In genomic region chr5:118763353-118763752, GRCm38 (mm10) we compare ENCODE assay signal across 8 mouse cellular contexts.
DNase-seq lines count a peak whose midpoint lies in the region; ATAC-seq and TF ChIP-seq lines count a peak whose summit lies in the region.

No protein-coding gene starts in this region.

- H3K27me3 ChIP-seq in hindbrain, embryonic 14.5 days (ENCODE audit: control insufficient read depth, insufficient read depth, low read length): no peaks in the 10 kb centered on the region
- H3K27me3 ChIP-seq in hindbrain, embryonic 12.5 days: no peaks in the 10 kb centered on the region
- H3K27me3 ChIP-seq in thymus, adult 2 months (ENCODE audit: control insufficient read depth, insufficient read depth, low read length): no peaks in the 10 kb centered on the region

- H3K4me3 ChIP-seq in hindbrain, embryonic 14.5 days (replicated peaks; ENCODE audit: low read length): no peak overlapping the region
- H3K4me3 ChIP-seq in hindbrain, embryonic 12.5 days: no peak overlapping the region
- H3K4me3 ChIP-seq in thymus, adult 2 months (ENCODE audit: control insufficient read depth, insufficient read depth, low read length): no peak overlapping the region
- no peak overlapping the region for H3K4me3 ChIP-seq in embryonic fibroblast, embryonic 13.5 days (ENCODE audit: insufficient read depth, low read length)

- 50% methylated on average over 5 of the region's 5 CpGs for WGBS in hindbrain, embryonic 14.5 days
- WGBS in hindbrain, embryonic 12.5 days: 57% methylated on average over 5 of the region's 5 CpGs
- 86% methylated on average over 5 of the region's 5 CpGs for WGBS in thymus, adult 2 months

- no peak overlapping the region for H3K27ac ChIP-seq in hindbrain, embryonic 14.5 days
- no peak overlapping the region for H3K27ac ChIP-seq in hindbrain, embryonic 12.5 days
- no peak overlapping the region for H3K27ac ChIP-seq in thymus, adult 2 months (ENCODE audit: control insufficient read depth, insufficient read depth, low read length)
- no peak overlapping the region for H3K27ac ChIP-seq in embryonic fibroblast, embryonic 13.5 days (ENCODE audit: insufficient read depth, low read length)

- ATAC-seq in hindbrain, embryonic 14.5 days (ENCODE audit: low FRiP score): no peak
- ATAC-seq in hindbrain, embryonic 12.5 days (ENCODE audit: low FRiP score): no peak

- H3K4me2 ChIP-seq in hindbrain, embryonic 14.5 days (replicated peaks): no peak overlapping the region
- H3K4me2 ChIP-seq in hindbrain, embryonic 12.5 days (replicated peaks): no peak overlapping the region

- peaks cover 64% of the 10 kb centered on the region for H3K36me3 ChIP-seq in hindbrain, embryonic 14.5 days (replicated peaks; ENCODE audit: control insufficient read depth, insufficient read depth)
- H3K36me3 ChIP-seq in hindbrain, embryonic 12.5 days: peaks cover 57% of the 10 kb centered on the region
- peaks cover 40% of the 10 kb centered on the region for H3K36me3 ChIP-seq in thymus, adult 2 months (ENCODE audit: control insufficient read depth, insufficient read depth, low read length)

- no peak for TF ChIP-seq CTCF in thymus, adult 2 months (IDR thresholded peaks at IDR 0.05; ENCODE audit: borderline replicate concordance, control insufficient read depth, extremely low read depth, insufficient read depth, low read length, poor library complexity)
- peak; percentile 37; the same call in 1 of the 2 replicates for TF ChIP-seq CTCF in embryonic fibroblast, embryonic 13.5 days (IDR thresholded peaks at IDR 0.05; ENCODE audit: borderline replicate concordance, insufficient read depth, low read length)

- H3K9me3 ChIP-seq in hindbrain, embryonic 14.5 days (ENCODE audit: control insufficient read depth, low read length): no peaks in the 10 kb centered on the region
- H3K9me3 ChIP-seq in hindbrain, embryonic 12.5 days (replicated peaks): no peaks in the 10 kb centered on the region

- TF ChIP-seq POLR2A in thymus, adult 2 months (IDR thresholded peaks at IDR 0.05; ENCODE audit: control insufficient read depth, extremely low read depth, insufficient read depth, low read length, poor library complexity): no peak
- no peak for TF ChIP-seq POLR2A in embryonic fibroblast, embryonic 13.5 days (IDR thresholded peaks at IDR 0.05; ENCODE audit: low read depth, low read length)

- H3K9ac ChIP-seq in hindbrain, embryonic 14.5 days: no peak overlapping the region
- H3K9ac ChIP-seq in hindbrain, embryonic 12.5 days: no peak overlapping the region

- no peaks in the 10 kb centered on the region for H3K4me1 ChIP-seq in hindbrain, embryonic 14.5 days (replicated peaks; ENCODE audit: control insufficient read depth, insufficient read depth, low read length)
- no peaks in the 10 kb centered on the region for H3K4me1 ChIP-seq in hindbrain, embryonic 12.5 days
- no peaks in the 10 kb centered on the region for H3K4me1 ChIP-seq in thymus, adult 2 months (replicated peaks; ENCODE audit: control insufficient read depth, insufficient read depth, low read length)
- no peaks in the 10 kb centered on the region for H3K4me1 ChIP-seq in embryonic fibroblast, embryonic 13.5 days (ENCODE audit: control insufficient read depth, insufficient read depth, low read length)

- peak; percentile 45 for DNase-seq in hindbrain, embryonic 14.5 days (ENCODE audit: low spot score)
- peak; percentile 37 for DNase-seq in thymus, adult 2 months
- DNase-seq in thymus, adult 18-20 months: no peak
- DNase-seq in thymus, postnatal 36 days: peak; percentile 42 to 45
- DNase-seq in heart, adult 8-10 months (ENCODE audit: low spot score): no peak
- no peak for DNase-seq in urinary bladder, postnatal 14 days (ENCODE audit: low spot score)

Comparison
In these comparisons a context has a peak if more than half of its experiments do, and no peak if none do; other contexts are left out.
1. DNase-seq: peak in hindbrain, embryonic 14.5 days (single experiment), thymus, adult 2 months (single experiment) and thymus, postnatal 36 days (2 of 2); none in thymus, adult 18-20 months (0 of 2), heart, adult 8-10 months (single experiment) and urinary bladder, postnatal 14 days (single experiment).